Mouse (Mus musculus): ENCODE measurements around the gene Trim50. TPM values are rescaled to one million over a fixed set of nuclear protein-coding genes. Genes with fewer than 3 reads are reported as not detected.

Gene Trim50
- polyA plus RNA-seq, 1 experiment from 2014 or later: not detected

- no peaks in the 10 kb centered on the region for H3K36me3 ChIP-seq (ENCODE audit: control insufficient read depth, insufficient read depth, low read length)
- no peak overlapping the region for H3K9ac ChIP-seq (ENCODE audit: low read depth, low read length)
- 13% methylated on average over 2 of the region's 2 CpGs for WGBS
- 0 out of 2 replicates have a peak, but pooled peaks have one; percentile 60 for ATAC-seq
- H3K4me3 ChIP-seq (ENCODE audit: low read depth, low read length): no peak overlapping the region
- H3K9me3 ChIP-seq (replicated peaks; ENCODE audit: control insufficient read depth, low read length, poor library complexity, severe bottlenecking): no peaks in the 10 kb centered on the region
- no peak overlapping the region for H3K4me2 ChIP-seq (ENCODE audit: low read length)
- no peaks in the 10 kb centered on the region for H3K27me3 ChIP-seq (ENCODE audit: control insufficient read depth, insufficient read depth, low read depth, low read length)
- H3K27ac ChIP-seq (ENCODE audit: low read length): no peak overlapping the region
- H3K4me1 ChIP-seq (ENCODE audit: control insufficient read depth, insufficient read depth, low read length): peaks cover 4% of the 10 kb centered on the region; the same call in 1 of the 2 replicates
Observed at GRCm38 (mm10) chr5:135400244-135400643, 47.1 kb downstream of the Trim50 start.

DNA sequence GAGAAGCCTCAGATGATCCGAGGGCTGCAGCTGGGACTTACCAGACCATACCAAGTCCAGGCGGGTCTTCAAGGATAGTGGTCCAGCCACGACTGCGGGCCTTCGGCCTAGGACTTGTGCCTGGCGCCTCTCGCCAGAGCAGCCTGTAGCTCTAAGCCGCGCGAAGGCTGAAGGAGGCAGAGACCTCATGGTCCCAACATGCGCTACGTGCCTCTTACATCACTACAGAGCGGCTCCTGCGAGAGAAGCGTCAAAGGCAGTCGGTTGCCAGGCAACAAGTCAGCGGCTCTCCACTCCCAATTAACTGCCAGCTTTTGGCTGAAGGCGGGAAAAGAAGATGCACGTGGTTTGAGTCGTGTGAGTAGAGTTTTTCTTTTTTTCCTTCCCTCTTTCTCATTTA lies 51.5 kb downstream of the Trim50 start:
- H3K4me3 ChIP-seq (ENCODE audit: low read depth, low read length): no peak overlapping the region
- H3K9ac ChIP-seq (ENCODE audit: low read depth, low read length): 0 out of 2 replicates have a peak overlapping the region, but pooled peaks have one; percentile 44
- no peak overlapping the region for H3K27ac ChIP-seq (ENCODE audit: low read length)

GRCm38 (mm10) chr5:135405437-135405836 lies 52.3 kb downstream of the Trim50 start:
- H3K36me3 ChIP-seq (ENCODE audit: control insufficient read depth, insufficient read depth, low read length): peaks cover 10% of the 10 kb centered on the region; the same call in 1 of the 2 replicates
- H3K4me3 ChIP-seq (ENCODE audit: low read depth, low read length): no peak overlapping the region
- H3K27ac ChIP-seq (ENCODE audit: low read length): no peak overlapping the region
- no peaks in the 10 kb centered on the region for H3K9me3 ChIP-seq (replicated peaks; ENCODE audit: control insufficient read depth, low read length, poor library complexity, severe bottlenecking)
- peaks cover 4% of the 10 kb centered on the region; the same call in 1 of the 2 replicates for H3K4me1 ChIP-seq (ENCODE audit: control insufficient read depth, insufficient read depth, low read length)
- ATAC-seq: no peak
- no peak overlapping the region for H3K4me2 ChIP-seq (ENCODE audit: low read length)
- 84% methylated on average over 9 of the region's 9 CpGs for WGBS
- no peaks in the 10 kb centered on the region for H3K27me3 ChIP-seq (ENCODE audit: control insufficient read depth, insufficient read depth, low read depth, low read length)
- no peak overlapping the region for H3K9ac ChIP-seq (ENCODE audit: low read depth, low read length)

More for the DNA sequence above, 51.5 kb downstream of the Trim50 start:
- Histone ChIP-seq H3K9me3 (replicated peaks; ENCODE audit: control insufficient read depth, low read length, poor library complexity, severe bottlenecking) (no peaks in the 10 kb centered on the region), H3K27me3 (ENCODE audit: control insufficient read depth, insufficient read depth, low read depth, low read length) (no peaks in the 10 kb centered on the region), H3K4me1 (ENCODE audit: control insufficient read depth, insufficient read depth, low read length) (peaks cover 4% of the 10 kb centered on the region; the same call in 1 of the 2 replicates), H3K36me3 (ENCODE audit: control insufficient read depth, insufficient read depth, low read length) (0 out of 2 replicates have a peak, but pooled peaks cover 2% of the 10 kb centered on the region), H3K4me2 (ENCODE audit: low read length) (peak overlapping the region; percentile 50)
- WGBS: 30% methylated on average over 20 of the region's 20 CpGs
- peak; percentile 90 for ATAC-seq

GRCm38 (mm10) chr5:135408114-135408513 lies 55.0 kb downstream of the Trim50 start:
- Histone ChIP-seq H3K27me3 (ENCODE audit: control insufficient read depth, insufficient read depth, low read depth, low read length) (no peaks in the 10 kb centered on the region), H3K27ac (ENCODE audit: low read length) (no peak overlapping the region), H3K9ac (ENCODE audit: low read depth, low read length) (no peak overlapping the region), H3K4me2 (ENCODE audit: low read length) (no peak overlapping the region), H3K4me1 (ENCODE audit: control insufficient read depth, insufficient read depth, low read length) (peaks cover 4% of the 10 kb centered on the region; the same call in 1 of the 2 replicates), H3K36me3 (ENCODE audit: control insufficient read depth, insufficient read depth, low read length) (peaks cover 13% of the 10 kb centered on the region; the same call in 1 of the 2 replicates), H3K9me3 (replicated peaks; ENCODE audit: control insufficient read depth, low read length, poor library complexity, severe bottlenecking) (no peaks in the 10 kb centered on the region), H3K4me3 (ENCODE audit: low read depth, low read length) (no peak overlapping the region)
- WGBS: 86% methylated on average over 4 of the region's 4 CpGs
- no peak for ATAC-seq

DNA sequence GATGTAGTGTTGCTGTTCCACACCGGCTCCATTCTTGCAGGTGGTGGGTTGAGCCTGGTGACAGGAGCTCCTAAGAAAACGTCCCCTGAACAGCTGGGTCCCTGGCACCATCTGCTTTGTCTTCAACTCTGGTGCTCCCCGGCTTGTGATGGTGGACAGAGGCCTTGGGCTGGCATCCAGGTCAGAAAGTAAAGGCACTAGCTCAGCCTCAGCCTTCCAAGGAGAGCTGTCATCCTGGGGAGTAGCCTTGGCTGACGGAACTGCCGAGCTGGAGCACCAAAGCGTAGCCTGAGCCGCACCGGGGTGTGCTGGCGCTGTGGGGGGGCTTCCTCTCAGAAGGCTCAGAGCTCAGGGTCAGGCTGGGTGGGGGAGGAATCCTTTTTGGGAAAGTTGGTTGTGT lies 57.2 kb downstream of the Trim50 start:
- peaks cover 24% of the 10 kb centered on the region for H3K36me3 ChIP-seq (ENCODE audit: control insufficient read depth, insufficient read depth, low read length)
- H3K9ac ChIP-seq (ENCODE audit: low read depth, low read length): no peak overlapping the region
- WGBS: 90% methylated on average over 9 of the region's 9 CpGs
- H3K4me1 ChIP-seq (ENCODE audit: control insufficient read depth, insufficient read depth, low read length): no peaks in the 10 kb centered on the region
- H3K9me3 ChIP-seq (replicated peaks; ENCODE audit: control insufficient read depth, low read length, poor library complexity, severe bottlenecking): no peaks in the 10 kb centered on the region
- H3K27ac ChIP-seq (ENCODE audit: low read length): no peak overlapping the region
- no peaks in the 10 kb centered on the region for H3K27me3 ChIP-seq (ENCODE audit: control insufficient read depth, insufficient read depth, low read depth, low read length)
- no peak overlapping the region for H3K4me2 ChIP-seq (ENCODE audit: low read length)
- H3K4me3 ChIP-seq (ENCODE audit: low read depth, low read length): no peak overlapping the region
- ATAC-seq: no peak

Small RNA genes lying within 50 kb of the gene (microRNA-seq; reads per million reads assigned to microRNA genes)
- 0.86 reads per million for gene Mir7033

Other genes with a start within 250 kb of the Trim50 start
- gene Tbl2, start 203.6 kb upstream of the Trim50 start, polyA plus RNA-seq (2015; fragmentation: Nextera tagmentation; extraction: Ambion mirVana): 12.9 and 14.5 TPM in 2 replicates
- 40.4 TPM in 2 replicates for gene Bcl7b, start 185.0 kb upstream of the Trim50 start, polyA plus RNA-seq (2015; fragmentation: Nextera tagmentation; extraction: Ambion mirVana)
- gene Baz1b, start 166.0 kb upstream of the Trim50 start, polyA plus RNA-seq (2015; fragmentation: Nextera tagmentation; extraction: Ambion mirVana): 19.5 and 26.8 TPM in 2 replicates
- 13.5 and 13.7 TPM in 2 replicates for gene Fzd9, start 102.1 kb upstream of the Trim50 start, polyA plus RNA-seq (2015; fragmentation: Nextera tagmentation; extraction: Ambion mirVana)
- 0.34 and 0.45 TPM in 2 replicates for gene Fkbp6, start 3.3 kb upstream of the Trim50 start, polyA plus RNA-seq (2015; fragmentation: Nextera tagmentation; extraction: Ambion mirVana)
- gene Nsun5, start 16.7 kb downstream of the Trim50 start, polyA plus RNA-seq (2015; fragmentation: Nextera tagmentation; extraction: Ambion mirVana): 34.1 and 36.4 TPM in 2 replicates
- 8.7 and 9.9 TPM in 2 replicates for gene Pom121, start 41.3 kb downstream of the Trim50 start, polyA plus RNA-seq (2015; fragmentation: Nextera tagmentation; extraction: Ambion mirVana)
- 39.4 and 39.7 TPM in 2 replicates for gene Hip1, start 191.8 kb downstream of the Trim50 start, polyA plus RNA-seq (2015; fragmentation: Nextera tagmentation; extraction: Ambion mirVana)
- gene Ccl26, start 210.3 kb downstream of the Trim50 start, polyA plus RNA-seq (2015; fragmentation: Nextera tagmentation; extraction: Ambion mirVana): not detected in 2 replicates
- gene Ccl24, start 219.8 kb downstream of the Trim50 start, polyA plus RNA-seq (2015; fragmentation: Nextera tagmentation; extraction: Ambion mirVana): 1.2 and 2.3 TPM in 2 replicates